Mouse (Mus musculus) limb, embryonic 13.5 days (tissue): ENCODE measurements around the gene Srrm4. TPM values are rescaled to one million over a fixed set of nuclear protein-coding genes. Genes with fewer than 3 reads are reported as not detected.
A peak's percentile ranks its signal among the peaks of the same experiment; 100 is the strongest.

Source experiments
- ATAC-seq: fragments of 200-750 bp; cut with Nextera tagmentation; 2 replicates; pipeline ENCODE4 v1.8.0; 2017; ENCODE audit warnings: low read depth, moderate number of reproducible peaks, moderate TSS enrichment; ENCODE audit not compliant: low FRiP score
- H3K27ac ChIP-seq: fragments of 300-500 bp; sonication (generic); 2 replicates; pipeline ENCODE4 v1.5.1; 2015; ENCODE audit warnings: inconsistent platforms, mild to moderate bottlenecking, moderate library complexity
- H3K27me3 ChIP-seq: fragments of 300-500 bp; sonication (generic); 2 replicates; pipeline ENCODE4 v1.6.1; 2015; ENCODE audit warnings: mild to moderate bottlenecking, inconsistent platforms
- H3K36me3 ChIP-seq: fragments of 300-500 bp; sonication (generic); 2 replicates; pipeline ENCODE4 v1.6.1; 2015; ENCODE audit warnings: inconsistent platforms, mild to moderate bottlenecking, moderate library complexity
- H3K4me1 ChIP-seq: fragments of 300-500 bp; sonication (generic); 2 replicates; pipeline ENCODE4 v1.6.1; 2015; ENCODE audit warnings: inconsistent platforms
- H3K4me2 ChIP-seq: fragments of 300-500 bp; sonication (generic); replicated peaks from 2 replicates; pipeline ENCODE4 v1.6.1; 2015; ENCODE audit warnings: inconsistent platforms, mild to moderate bottlenecking, moderate library complexity
- H3K4me3 ChIP-seq: fragments of 300-500 bp; sonication (generic); 2 replicates; pipeline ENCODE4 v1.5.1; 2015; ENCODE audit warnings: moderate library complexity, mild to moderate bottlenecking, inconsistent platforms
- H3K9ac ChIP-seq: fragments of 300-500 bp; sonication (generic); 2 replicates; pipeline ENCODE4 v1.6.1; 2015; ENCODE audit warnings: mild to moderate bottlenecking, inconsistent platforms
- H3K9me3 ChIP-seq: fragments of 300-500 bp; sonication (generic); 2 replicates; pipeline ENCODE4 v1.6.1; 2016; ENCODE audit warnings: inconsistent platforms
- WGBS: fragments of 180-500 bp; shearing (Covaris S2); methylation state at CpG from one replicate; pipeline ENCODE4 v1.1.7; 2015; 5-methylcytosine and 5-hydroxymethylcytosine counted together
- polyA plus RNA-seq: library from polyadenylated mRNA; unstranded; fragments of >200 nt; fragmentation: Nextera tagmentation; extraction: Ambion mirVana; gene quantifications from 2 replicates; pipeline ENCODE4 v1.2.1, GENCODE M21; 2015

Srrm4 gene
- polyA plus RNA-seq, 1 experiment from 2014 or later, result 0.25 TPM

DNA sequence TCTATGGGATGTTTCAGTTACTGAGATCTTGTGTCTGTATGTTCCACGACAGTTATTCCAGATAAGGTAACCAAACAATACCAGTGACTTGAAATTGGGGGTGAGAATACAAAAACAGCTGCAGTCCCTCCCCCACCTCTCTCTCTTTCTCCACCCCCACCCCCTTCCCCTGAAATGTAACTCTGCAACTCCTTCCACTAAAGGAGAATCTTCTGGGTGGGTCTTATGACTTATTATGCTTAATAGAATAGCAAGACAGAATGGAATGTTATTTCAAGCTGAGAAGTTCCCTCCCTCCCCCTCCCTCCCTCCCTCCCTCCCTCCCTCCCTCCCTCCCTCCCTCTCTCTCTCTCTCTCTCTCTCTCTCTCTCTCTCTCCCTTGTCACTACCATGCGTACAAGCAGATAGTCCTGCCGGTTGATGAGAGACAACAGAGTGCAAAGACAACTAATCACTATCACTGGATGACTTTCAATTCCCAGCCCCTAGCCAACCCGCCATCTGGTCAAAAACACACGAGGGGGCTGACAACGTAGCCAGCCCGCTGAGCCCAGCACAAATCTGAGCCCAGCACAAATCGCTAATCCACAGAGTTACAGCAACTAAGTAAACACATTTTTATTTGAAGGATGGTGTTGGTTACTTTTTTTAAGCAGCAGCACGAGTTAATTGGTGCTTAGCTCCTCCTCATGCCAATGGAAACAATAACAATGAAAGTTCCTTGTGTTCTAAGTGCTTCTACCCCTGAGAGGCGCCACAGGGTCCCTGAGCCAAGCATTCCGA is 143.0 kb downstream of the Srrm4 start:
- ATAC-seq, result peak; percentile 29
- Histone ChIP-seq H3K27ac (no peak overlapping the region), H3K4me3 (peak overlapping the region; percentile 7; the same call in 1 of the 2 replicates), H3K9me3 (no peaks in the 10 kb centered on the region), H3K27me3 (peaks cover 29% of the 10 kb centered on the region), H3K36me3 (no peaks in the 10 kb centered on the region), H3K4me1 (peaks cover 18% of the 10 kb centered on the region), H3K4me2 (peak overlapping the region; percentile 49), H3K9ac (no peak overlapping the region)
- 7% methylated on average over 11 of the region's 11 CpGs for WGBS

DNA sequence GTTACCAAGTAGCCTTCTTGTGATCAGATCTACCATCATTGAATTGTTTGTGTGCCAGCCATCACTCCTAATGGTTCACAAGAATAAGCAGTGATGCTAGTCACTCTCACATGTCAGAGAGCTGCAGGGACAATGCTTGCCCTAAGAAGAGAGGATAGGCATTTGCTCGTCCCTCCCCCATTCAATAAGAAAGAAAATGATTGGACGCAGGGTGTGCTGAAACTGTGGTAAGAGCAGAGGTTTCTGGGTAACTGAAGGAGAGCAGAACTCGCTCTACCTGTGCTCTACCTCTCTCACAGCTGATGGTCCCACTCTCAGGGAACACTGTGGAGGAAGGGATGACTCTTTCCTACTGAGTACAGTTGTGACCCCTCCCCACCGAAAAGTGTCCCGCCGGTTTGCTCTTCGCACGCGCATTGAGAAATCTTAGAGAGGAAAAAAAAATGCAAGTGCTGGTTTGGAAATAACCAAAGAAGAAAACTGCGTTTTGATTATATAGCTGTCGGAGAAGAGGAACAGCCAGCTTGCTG is 143.7 kb downstream of the Srrm4 start:
- peaks cover 31% of the 10 kb centered on the region for H3K27me3 ChIP-seq
- no peak overlapping the region for H3K27ac ChIP-seq
- no peak overlapping the region for H3K9ac ChIP-seq
- no peaks in the 10 kb centered on the region for H3K36me3 ChIP-seq
- no peak overlapping the region for H3K4me3 ChIP-seq
- H3K4me2 ChIP-seq, result peak overlapping the region; percentile 34
- WGBS, result 42% methylated on average over 11 of the region's 11 CpGs
- ATAC-seq, result no peak
- H3K4me1 ChIP-seq, result peaks cover 16% of the 10 kb centered on the region
- no peaks in the 10 kb centered on the region for H3K9me3 ChIP-seq

- Histone ChIP-seq H3K27me3 (peaks cover 35% of the 10 kb centered on the region), H3K27ac (no peak overlapping the region), H3K4me1 (peaks cover 16% of the 10 kb centered on the region), H3K4me2 (no peak overlapping the region), H3K9me3 (no peaks in the 10 kb centered on the region), H3K9ac (no peak overlapping the region), H3K4me3 (no peak overlapping the region), H3K36me3 (no peaks in the 10 kb centered on the region)
- no peak for ATAC-seq
- 47% methylated on average over 23 of the region's 23 CpGs for WGBS
Measured at GRCm38 (mm10) chr5:116446552-116446951, 145.1 kb downstream of the Srrm4 start.

DNA sequence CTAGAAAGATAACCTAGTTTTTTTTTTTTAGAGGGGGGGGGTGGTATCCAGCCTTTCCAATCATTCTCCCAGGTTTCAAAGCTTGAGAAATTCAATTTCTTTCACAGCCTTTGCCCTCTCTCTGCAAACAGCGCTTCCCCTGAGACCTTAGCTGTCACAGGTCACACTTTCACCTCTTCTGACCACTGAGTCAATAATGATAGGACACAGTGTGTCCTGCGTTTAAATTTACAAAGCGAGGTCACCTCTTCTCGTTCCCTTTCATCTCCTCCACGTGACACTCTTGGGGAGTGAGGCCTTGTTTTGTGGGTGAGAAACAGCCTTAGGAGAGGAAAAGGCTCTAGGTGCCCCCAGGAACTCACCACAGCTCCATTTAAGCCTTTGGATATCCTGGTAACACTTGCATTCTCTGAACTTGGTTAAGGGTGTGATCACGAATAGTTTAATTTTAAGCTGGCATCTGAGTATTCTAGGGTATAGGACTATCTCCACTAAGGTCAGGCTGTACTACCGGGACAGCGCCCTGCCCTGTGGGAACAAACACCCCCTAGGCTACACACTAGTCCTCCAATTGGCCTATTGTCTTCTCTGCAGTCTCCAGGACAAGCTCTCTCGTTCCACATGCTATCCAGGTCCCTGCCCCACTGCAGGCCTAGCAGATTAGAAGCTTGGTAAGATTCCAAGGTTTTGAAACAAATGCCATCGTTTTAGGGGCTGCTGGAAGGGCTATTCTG is 145.8 kb downstream of the Srrm4 start:
- peaks cover 35% of the 10 kb centered on the region for H3K27me3 ChIP-seq
- no peak overlapping the region for H3K9ac ChIP-seq
- no peaks in the 10 kb centered on the region for H3K9me3 ChIP-seq
- H3K36me3 ChIP-seq, result no peaks in the 10 kb centered on the region
- no peak overlapping the region for H3K4me3 ChIP-seq
- H3K4me1 ChIP-seq, result peaks cover 16% of the 10 kb centered on the region
- no peak overlapping the region for H3K27ac ChIP-seq
- 42% methylated on average over 10 of the region's 10 CpGs for WGBS
- no peak overlapping the region for H3K4me2 ChIP-seq
- no peak for ATAC-seq

DNA sequence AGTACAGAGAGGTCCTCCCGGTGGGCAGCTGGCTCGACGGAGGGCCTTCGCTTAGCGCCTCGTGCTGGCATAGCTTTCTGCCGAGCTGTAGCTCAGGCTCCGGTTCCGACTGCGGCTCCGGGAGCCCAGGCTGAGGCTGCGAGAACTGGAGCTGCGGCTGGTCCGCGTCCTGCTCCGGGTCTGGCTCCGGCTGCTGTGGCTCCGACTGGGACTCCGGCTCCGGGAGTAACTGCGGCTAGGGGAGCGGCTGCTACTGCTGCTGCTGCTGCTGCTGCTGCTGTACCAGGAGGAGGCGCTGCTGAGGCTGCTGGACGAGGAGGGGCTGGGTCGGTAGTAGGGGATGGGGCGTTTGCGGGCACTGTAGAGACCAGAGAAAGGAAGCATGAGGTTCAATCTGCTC is 147.1 kb downstream of the Srrm4 start:
- H3K4me1 ChIP-seq, result peaks cover 15% of the 10 kb centered on the region
- H3K4me3 ChIP-seq, result no peak overlapping the region
- 57% methylated on average over 27 of the region's 27 CpGs for WGBS
- ATAC-seq, result no peak
- no peaks in the 10 kb centered on the region for H3K9me3 ChIP-seq
- peak overlapping the region; percentile 13; the same call in 1 of the 2 replicates for H3K9ac ChIP-seq
- no peak overlapping the region for H3K27ac ChIP-seq
- H3K4me2 ChIP-seq, result no peak overlapping the region
- H3K27me3 ChIP-seq, result peaks cover 35% of the 10 kb centered on the region
- no peaks in the 10 kb centered on the region for H3K36me3 ChIP-seq

GRCm38 (mm10) chr5:116443459-116443940 is 148.1 kb downstream of the Srrm4 start:
- no peaks in the 10 kb centered on the region for H3K36me3 ChIP-seq
- WGBS, result 82% methylated on average over 8 of the region's 8 CpGs
- peaks cover 8% of the 10 kb centered on the region for H3K4me1 ChIP-seq
- H3K27ac ChIP-seq, result no peak overlapping the region
- H3K4me2 ChIP-seq, result no peak overlapping the region
- ATAC-seq, result no peak
- H3K9ac ChIP-seq, result no peak overlapping the region
- H3K27me3 ChIP-seq, result peaks cover 35% of the 10 kb centered on the region
- no peaks in the 10 kb centered on the region for H3K9me3 ChIP-seq
- H3K4me3 ChIP-seq, result no peak overlapping the region

DNA sequence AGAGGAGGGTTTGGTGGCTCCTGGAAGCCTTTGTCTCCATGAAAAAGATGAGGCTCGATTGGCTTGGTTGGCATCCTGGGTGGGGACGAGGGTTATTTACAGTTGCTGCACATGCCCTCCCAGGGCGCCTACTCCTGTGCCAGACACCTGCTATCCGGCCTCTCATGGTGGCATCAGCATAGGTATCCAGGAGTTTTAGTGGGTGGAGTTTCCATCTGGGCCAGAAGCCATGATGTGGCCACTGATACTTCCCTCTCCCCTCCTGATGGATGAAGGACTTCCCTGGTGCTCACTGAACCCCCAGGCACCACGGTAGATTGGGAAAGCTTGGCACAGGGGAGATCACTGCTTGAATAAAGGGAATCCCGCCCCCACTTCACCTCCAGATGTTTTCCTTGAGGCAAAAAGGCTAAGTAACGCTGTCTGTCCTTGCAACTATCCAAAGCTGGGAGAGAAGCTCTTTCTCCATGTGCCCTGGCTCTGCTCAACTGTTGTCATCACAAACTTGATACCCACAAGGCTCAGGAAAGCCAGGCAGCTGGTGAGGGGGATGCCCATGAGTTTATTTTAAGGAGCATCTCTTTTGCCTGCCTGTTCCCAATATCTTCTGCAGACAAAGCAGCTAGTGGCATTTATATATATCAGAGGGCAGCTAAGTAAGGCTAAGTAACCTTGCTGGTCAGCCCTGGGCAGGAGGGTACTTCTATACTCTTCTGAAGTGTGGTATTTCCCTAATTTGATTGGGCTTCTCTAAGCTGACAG is 148.7 kb downstream of the Srrm4 start:
- no peak for ATAC-seq
- Histone ChIP-seq H3K4me2 (no peak overlapping the region), H3K9ac (no peak overlapping the region), H3K9me3 (no peaks in the 10 kb centered on the region), H3K4me1 (peaks cover 3% of the 10 kb centered on the region), H3K27me3 (peaks cover 34% of the 10 kb centered on the region), H3K27ac (no peak overlapping the region), H3K36me3 (no peaks in the 10 kb centered on the region), H3K4me3 (no peak overlapping the region)
- 64% methylated on average over 7 of the region's 7 CpGs for WGBS

GRCm38 (mm10) chr5:116440251-116440650 is 151.4 kb downstream of the Srrm4 start:
- no peak for ATAC-seq

DNA sequence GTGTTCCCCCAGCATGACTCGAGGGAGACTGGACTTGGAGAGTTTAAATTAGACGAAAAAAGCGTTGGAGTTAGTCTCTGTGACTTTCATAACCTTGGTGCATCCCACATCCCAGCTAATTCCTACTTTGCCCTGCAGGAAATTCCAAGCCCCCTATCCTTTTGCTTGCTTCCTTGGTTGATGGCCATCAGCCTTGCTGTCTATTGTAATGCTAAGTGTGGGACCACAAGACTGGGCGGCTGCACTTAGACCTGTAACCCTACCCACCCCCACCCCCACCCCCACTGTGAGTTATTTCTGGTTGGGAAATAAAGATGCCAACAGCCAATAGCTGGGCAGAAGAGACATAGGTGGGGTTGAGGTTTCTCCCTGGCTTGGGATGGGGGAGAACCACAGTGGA is 153.3 kb downstream of the Srrm4 start:
- H3K27ac ChIP-seq, result no peak overlapping the region
- H3K27me3 ChIP-seq, result 0 out of 2 replicates have a peak, but pooled peaks cover 6% of the 10 kb centered on the region
- no peak overlapping the region for H3K9ac ChIP-seq
- no peak overlapping the region for H3K4me2 ChIP-seq
- H3K4me3 ChIP-seq, result no peak overlapping the region
- H3K4me1 ChIP-seq, result 0 out of 2 replicates have a peak, but pooled peaks cover 6% of the 10 kb centered on the region
- no peak for ATAC-seq
- no peaks in the 10 kb centered on the region for H3K36me3 ChIP-seq
- H3K9me3 ChIP-seq, result no peaks in the 10 kb centered on the region
- WGBS, result 41% methylated on average over 4 of the region's 4 CpGs

More at GRCm38 (mm10) chr5:116440251-116440650, 151.4 kb downstream of the Srrm4 start:
- no peaks in the 10 kb centered on the region for H3K36me3 ChIP-seq
- no peak overlapping the region for H3K27ac ChIP-seq
- 0 out of 2 replicates have a peak, but pooled peaks cover under 1% of the 10 kb centered on the region for H3K4me1 ChIP-seq
- H3K4me2 ChIP-seq, result no peak overlapping the region
- no peak overlapping the region for H3K9ac ChIP-seq
- WGBS, result 85% methylated on average over 4 of the region's 4 CpGs
- H3K4me3 ChIP-seq, result no peak overlapping the region
- H3K27me3 ChIP-seq, result peaks cover 14% of the 10 kb centered on the region
- H3K9me3 ChIP-seq, result no peaks in the 10 kb centered on the region

DNA sequence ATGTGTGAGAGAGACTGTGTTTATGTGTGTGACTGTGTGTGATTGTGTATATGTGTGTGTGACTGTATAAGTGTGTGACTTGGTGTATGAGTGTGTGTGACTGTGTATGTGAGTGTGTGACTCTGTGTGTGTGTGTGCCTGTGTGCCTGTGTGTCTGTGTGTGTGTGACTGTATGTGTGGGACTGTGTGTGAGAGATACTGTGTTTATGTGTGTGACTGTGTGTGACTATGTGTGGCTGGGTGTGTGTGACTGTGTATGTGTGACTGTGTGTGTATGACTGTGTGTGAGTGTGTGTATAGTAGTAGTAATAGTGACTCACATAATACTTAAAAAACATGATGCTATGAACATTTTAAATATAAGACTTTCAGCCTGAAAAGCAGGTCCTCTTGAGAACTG is 155.5 kb downstream of the Srrm4 start:
- Histone ChIP-seq H3K4me2 (no peak overlapping the region), H3K9me3 (no peaks in the 10 kb centered on the region), H3K4me3 (no peak overlapping the region), H3K27ac (no peak overlapping the region), H3K36me3 (no peaks in the 10 kb centered on the region), H3K27me3 (no peaks in the 10 kb centered on the region), H3K4me1 (0 out of 2 replicates have a peak, but pooled peaks cover 6% of the 10 kb centered on the region), H3K9ac (no peak overlapping the region)
- no peak for ATAC-seq

- Histone ChIP-seq H3K27me3 (no peaks in the 10 kb centered on the region), H3K27ac (no peak overlapping the region), H3K9ac (no peak overlapping the region), H3K36me3 (no peaks in the 10 kb centered on the region), H3K4me1 (peaks cover 8% of the 10 kb centered on the region; the same call in 1 of the 2 replicates), H3K4me3 (no peak overlapping the region), H3K9me3 (no peaks in the 10 kb centered on the region), H3K4me2 (no peak overlapping the region)
- ATAC-seq, result peak; percentile 59
- 57% methylated on average over 13 of the region's 13 CpGs for WGBS
Measured at GRCm38 (mm10) chr5:116434976-116435850, 156.4 kb downstream of the Srrm4 start.
